Mouse (Mus musculus) hindbrain, postnatal 0 days (tissue): ENCODE measurements around the gene Prdm16. TPM values are rescaled to one million over a fixed set of nuclear protein-coding genes. Genes with fewer than 3 reads are reported as not detected.

Experiments
- ATAC-seq: fragments of 200-750 bp; cut with Nextera tagmentation; 2 replicates; pipeline ENCODE4 v1.8.0; 2017; ENCODE audit warnings: mild to moderate bottlenecking, moderate TSS enrichment, moderate library complexity
- DNase-seq: peaks from one replicate; pipeline ENCODE4 v3.0.0-alpha.2; 2015; ENCODE audit warnings: low spot score
- H3K27ac ChIP-seq: fragments of 300-500 bp; sonication (generic); 2 replicates; pipeline ENCODE4 v1.5.1; 2014; ENCODE audit warnings: mild to moderate bottlenecking
- H3K27me3 ChIP-seq: fragments of 300-500 bp; sonication (generic); 2 replicates; pipeline ENCODE4 v1.6.1; 2014; ENCODE audit warnings: low read length, mixed read lengths; ENCODE audit not compliant: insufficient read depth
- H3K36me3 ChIP-seq: fragments of 300-500 bp; sonication (generic); 2 replicates; pipeline ENCODE4 v1.6.1; 2014; ENCODE audit warnings: low read length, mixed read lengths; ENCODE audit not compliant: insufficient read depth
- H3K4me1 ChIP-seq: fragments of 300-500 bp; sonication (generic); 2 replicates; pipeline ENCODE4 v1.6.1; 2014; ENCODE audit warnings: antibody characterized with exemption, low read length, mixed read lengths; ENCODE audit not compliant: insufficient read depth
- H3K4me2 ChIP-seq: fragments of 300-500 bp; sonication (generic); 2 replicates; pipeline ENCODE4 v1.6.1; 2014; ENCODE audit warnings: low read depth, mild to moderate bottlenecking, low read length, moderate library complexity, mixed read lengths
- H3K4me3 ChIP-seq: fragments of 300-500 bp; sonication (generic); 2 replicates; pipeline ENCODE4 v1.5.1; 2014; ENCODE audit warnings: low read length
- H3K9ac ChIP-seq: fragments of 300-500 bp; sonication (generic); replicated peaks from 2 replicates; pipeline ENCODE4 v1.6.1; 2014; ENCODE audit warnings: mild to moderate bottlenecking, low read length, moderate library complexity, mixed read lengths
- H3K9me3 ChIP-seq: fragments of 300-500 bp; sonication (generic); 2 replicates; pipeline ENCODE4 v1.6.1; 2016; ENCODE audit warnings: low read length, mixed read lengths
- CTCF ChIP-seq: IDR thresholded peaks from 2 replicates; pipeline ENCODE4 v1.5.1; 2016; ENCODE audit warnings: antibody characterized with exemption, control low read depth, low read depth
- WGBS: fragments of 180-500 bp; shearing (Covaris S2); extraction: QIAGEN DNeasy Blood & Tissue Kit; methylation state at CpG from one replicate; pipeline ENCODE4 v1.1.7; 2014; 5-methylcytosine and 5-hydroxymethylcytosine counted together
- polyA plus RNA-seq: library from polyadenylated mRNA; unstranded; fragments of >200 nt; fragmentation: Nextera tagmentation; extraction: Ambion mirVana; gene quantifications from 2 replicates; pipeline ENCODE4 v1.2.1, GENCODE M21; 2015
- total RNA-seq: library from RNA; depleted of rRNA; stranded (reverse); fragments of >200 nt; gene quantifications from 2 replicates; pipeline ENCODE4 v1.2.3, GENCODE M21; 2014

The Prdm16 gene
- total and polyA plus RNA-seq, 2 experiments from 2014 or later = 5.3 to 10.5 TPM

DNA sequence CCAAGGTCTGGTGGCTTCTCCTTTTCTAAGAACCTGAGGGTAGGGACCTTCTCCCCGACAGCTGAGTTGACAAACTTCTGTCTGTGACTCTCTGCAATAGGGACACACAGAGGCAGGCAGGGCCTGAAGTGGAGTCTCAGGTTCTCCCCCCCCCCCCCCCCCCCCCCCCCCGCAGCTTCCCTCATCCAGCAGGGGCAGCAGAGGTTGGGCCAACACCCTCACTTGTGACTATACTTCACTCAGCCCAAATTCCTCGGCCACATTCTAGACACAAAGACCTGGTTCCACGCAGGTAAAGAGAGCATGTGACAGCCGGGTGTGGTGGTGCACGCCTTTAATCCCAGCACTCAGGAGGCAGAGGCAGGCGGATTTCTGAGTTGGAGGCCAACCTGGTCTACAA is 276.2 kb downstream of the Prdm16 start:
- no peak overlapping the region for H3K4me3 ChIP-seq
- TF ChIP-seq CTCF = no peak
- H3K9ac ChIP-seq = no peak overlapping the region
- no peak for DNase-seq
- no peaks in the 10 kb centered on the region for H3K9me3 ChIP-seq
- no peak overlapping the region for H3K27ac ChIP-seq
- 90% methylated on average over 6 of the region's 7 CpGs for WGBS
- H3K36me3 ChIP-seq = no peaks in the 10 kb centered on the region
- ATAC-seq = no peak
- H3K27me3 ChIP-seq = no peaks in the 10 kb centered on the region
- H3K4me2 ChIP-seq = no peak overlapping the region
- no peaks in the 10 kb centered on the region for H3K4me1 ChIP-seq

DNA sequence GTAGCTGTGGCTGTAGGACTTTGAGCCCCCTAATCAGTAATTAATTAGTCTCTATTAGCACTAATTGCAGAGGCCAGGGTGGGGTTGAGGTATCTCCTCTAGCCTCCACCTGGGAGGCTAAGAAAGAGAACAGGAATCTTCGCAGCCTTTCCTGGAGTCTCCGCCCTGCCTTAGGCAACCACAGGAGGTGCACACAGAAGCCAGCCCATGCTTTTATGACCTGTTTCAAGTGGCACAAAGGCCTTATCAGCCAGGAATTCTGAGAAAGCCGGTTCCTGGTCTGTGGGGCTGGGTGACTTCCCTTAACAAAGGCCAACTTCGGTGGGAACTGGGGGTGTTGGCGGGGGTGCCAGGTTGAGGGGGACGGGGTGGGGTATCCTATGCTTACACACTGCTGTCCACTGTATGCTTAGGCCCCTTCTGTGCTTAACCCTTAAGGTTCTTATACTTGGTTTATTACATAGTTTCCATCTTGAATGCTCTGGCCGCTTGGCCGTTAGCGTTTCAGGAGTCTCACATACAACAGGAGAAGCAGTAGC is 276.8 kb downstream of the Prdm16 start:
- DNase-seq (no peak), ATAC-seq (no peak)
- Histone ChIP-seq H3K9ac (no peak overlapping the region), H3K4me1 (no peaks in the 10 kb centered on the region), H3K27ac (no peak overlapping the region), H3K9me3 (no peaks in the 10 kb centered on the region), H3K4me3 (no peak overlapping the region), H3K27me3 (no peaks in the 10 kb centered on the region), H3K4me2 (no peak overlapping the region), H3K36me3 (no peaks in the 10 kb centered on the region)
- TF ChIP-seq CTCF = no peak
- 81% methylated on average over 9 of the region's 9 CpGs for WGBS

DNA sequence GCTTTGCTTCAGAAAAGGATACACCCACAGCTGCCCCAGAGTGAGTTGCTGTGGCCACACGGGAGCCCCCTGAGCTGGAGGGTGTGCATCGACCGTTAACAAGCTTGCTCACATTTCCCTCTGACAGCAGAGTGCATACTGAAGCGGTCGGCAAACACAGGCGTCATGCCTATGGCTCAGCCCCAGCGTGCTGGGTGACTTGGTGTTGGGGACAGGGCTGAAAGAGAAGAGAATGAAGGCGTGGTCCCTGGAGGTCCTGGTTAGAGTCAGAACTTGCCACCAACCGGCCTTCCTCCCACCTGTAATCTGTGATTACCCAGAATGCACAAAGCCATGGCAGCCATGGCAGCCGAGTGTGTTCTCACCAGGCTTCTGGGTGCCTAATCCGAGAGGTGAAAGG is 277.9 kb downstream of the Prdm16 start:
- no peak for DNase-seq
- Histone ChIP-seq H3K9me3 (no peaks in the 10 kb centered on the region), H3K9ac (no peak overlapping the region), H3K4me3 (no peak overlapping the region), H3K4me1 (no peaks in the 10 kb centered on the region), H3K36me3 (no peaks in the 10 kb centered on the region), H3K27ac (no peak overlapping the region), H3K4me2 (no peak overlapping the region), H3K27me3 (no peaks in the 10 kb centered on the region)
- no peak for ATAC-seq
- TF ChIP-seq CTCF = no peak
- 58% methylated on average over 11 of the region's 11 CpGs for WGBS

DNA sequence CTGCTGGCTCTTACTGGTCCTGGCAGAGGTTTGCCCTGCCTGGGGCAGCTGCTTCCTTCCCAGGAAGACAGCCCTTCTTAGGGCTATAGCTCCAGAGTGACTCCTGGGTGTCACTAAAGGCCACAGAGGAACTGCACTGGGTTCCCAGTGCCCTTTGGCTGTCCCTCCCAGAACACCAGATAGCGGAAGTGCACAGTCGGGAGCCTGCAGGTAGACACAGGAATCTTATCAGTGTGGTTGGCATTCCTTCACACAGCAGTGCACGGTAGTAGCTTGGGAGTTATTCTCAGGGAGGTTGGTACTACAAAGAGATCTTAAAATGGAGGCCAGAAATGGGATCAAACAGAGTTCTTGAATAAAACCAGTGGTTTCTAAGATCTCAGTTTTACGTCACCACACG is 278.3 kb downstream of the Prdm16 start:
- DNase-seq (no peak), ATAC-seq (no peak)
- H3K27me3 ChIP-seq = no peaks in the 10 kb centered on the region
- no peaks in the 10 kb centered on the region for H3K36me3 ChIP-seq
- 82% methylated on average over 5 of the region's 5 CpGs for WGBS
- H3K9ac ChIP-seq = no peak overlapping the region
- H3K27ac ChIP-seq = no peak overlapping the region
- no peaks in the 10 kb centered on the region for H3K4me1 ChIP-seq
- no peak overlapping the region for H3K4me3 ChIP-seq
- TF ChIP-seq CTCF = no peak
- H3K9me3 ChIP-seq = no peaks in the 10 kb centered on the region
- no peak overlapping the region for H3K4me2 ChIP-seq

DNA sequence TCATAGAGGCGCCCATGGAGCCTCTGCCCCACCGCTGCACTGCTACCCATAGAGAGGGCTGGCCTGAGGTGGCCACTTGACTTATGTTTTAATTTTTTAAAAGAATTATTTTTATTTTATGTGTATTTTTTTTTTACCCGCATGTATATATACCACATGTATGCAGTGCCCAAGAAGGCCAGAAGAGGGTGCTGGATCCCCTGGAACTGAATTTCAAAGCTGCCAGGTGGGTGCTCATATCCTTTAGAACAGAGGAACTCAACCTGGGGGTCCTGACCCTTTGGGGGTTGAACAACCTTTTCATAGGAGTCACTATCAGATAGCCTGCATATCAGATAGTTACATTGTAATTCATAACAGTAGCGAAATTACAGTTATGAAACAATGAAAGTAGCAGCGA is 281.3 kb downstream of the Prdm16 start:
- Histone ChIP-seq H3K9ac (no peak overlapping the region), H3K4me3 (no peak overlapping the region), H3K36me3 (no peaks in the 10 kb centered on the region), H3K4me2 (no peak overlapping the region), H3K27ac (no peak overlapping the region), H3K9me3 (no peaks in the 10 kb centered on the region), H3K4me1 (no peaks in the 10 kb centered on the region), H3K27me3 (no peaks in the 10 kb centered on the region)
- WGBS = 98% methylated on average over 5 of the region's 5 CpGs
- ATAC-seq (no peak), DNase-seq (no peak)
- TF ChIP-seq CTCF = peak; percentile 54

DNA sequence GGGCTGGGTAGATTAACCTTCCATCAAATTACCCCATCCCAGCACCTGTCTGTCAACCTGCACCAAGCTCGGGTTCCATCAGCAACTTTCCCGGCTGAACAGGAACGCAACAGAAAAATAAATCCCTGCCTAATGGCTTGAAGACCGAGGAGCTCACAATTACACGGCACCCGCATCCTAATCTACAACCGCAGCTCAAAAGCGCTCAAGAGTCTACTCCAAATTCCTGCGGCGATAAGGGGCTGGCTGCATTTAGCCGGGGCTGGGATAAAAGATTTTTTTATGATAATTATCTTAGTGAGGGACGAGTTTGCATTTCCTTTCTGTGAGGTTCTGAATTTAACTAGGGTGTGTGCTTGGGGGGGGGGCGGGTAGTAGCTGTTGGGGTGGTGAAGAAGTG is 284.4 kb downstream of the Prdm16 start:
- Histone ChIP-seq H3K36me3 (no peaks in the 10 kb centered on the region), H3K9me3 (no peaks in the 10 kb centered on the region), H3K9ac (no peak overlapping the region), H3K4me3 (no peak overlapping the region), H3K4me2 (no peak overlapping the region), H3K4me1 (peaks cover 3% of the 10 kb centered on the region; the same call in 1 of the 2 replicates), H3K27me3 (no peaks in the 10 kb centered on the region), H3K27ac (no peak overlapping the region)
- ATAC-seq (no peak), DNase-seq (no peak)
- 69% methylated on average over 13 of the region's 13 CpGs for WGBS
- no peak for TF ChIP-seq CTCF

DNA sequence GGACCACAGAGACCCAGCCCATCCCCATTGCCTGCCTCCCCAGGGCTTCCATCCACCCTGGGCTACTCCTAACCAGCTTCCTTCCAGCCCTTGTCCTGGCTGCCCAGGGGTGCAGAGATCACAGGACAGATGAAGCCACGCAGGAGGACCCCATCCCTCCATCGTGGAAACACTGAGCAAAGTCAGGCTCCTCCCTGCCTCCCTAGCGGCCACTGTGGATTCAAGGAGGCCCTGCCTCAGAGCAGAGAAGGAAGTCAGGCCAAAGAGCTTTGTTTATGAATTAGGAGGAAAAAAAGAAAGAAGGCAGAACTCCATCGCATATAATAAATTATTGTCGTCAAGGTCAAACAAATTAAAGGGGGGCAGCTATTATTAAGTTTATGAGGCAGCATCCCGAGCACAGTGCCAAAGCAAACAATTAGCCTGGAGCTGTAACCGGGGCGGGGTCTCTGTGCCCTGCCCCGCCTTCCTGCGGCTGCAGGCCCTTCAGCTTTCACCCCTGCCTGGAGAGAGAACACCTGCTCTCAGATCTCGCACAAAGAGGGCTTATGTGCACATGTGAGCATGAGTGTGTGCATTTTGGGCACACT is 288.4 kb downstream of the Prdm16 start:
- no peak overlapping the region for H3K27ac ChIP-seq
- H3K4me2 ChIP-seq = no peak overlapping the region
- 47% methylated on average over 11 of the region's 11 CpGs for WGBS
- H3K36me3 ChIP-seq = no peaks in the 10 kb centered on the region
- no peak for ATAC-seq
- H3K9me3 ChIP-seq = no peaks in the 10 kb centered on the region
- peaks cover 3% of the 10 kb centered on the region; the same call in 1 of the 2 replicates for H3K4me1 ChIP-seq
- H3K9ac ChIP-seq = no peak overlapping the region
- no peak overlapping the region for H3K4me3 ChIP-seq
- no peaks in the 10 kb centered on the region for H3K27me3 ChIP-seq
- DNase-seq = no peak
- TF ChIP-seq CTCF = no peak
